11 mouse cellular contexts compared by ENCODE assay signal in genomic region chr16:46120020-46120419, GRCm38 (mm10). TPM values are rescaled to one million over a fixed set of nuclear protein-coding genes. Genes with fewer than 3 reads are reported as not detected.
DNase-seq lines count a peak whose midpoint lies in the region; ATAC-seq and TF ChIP-seq lines count a peak whose summit lies in the region.
"Had no signal": no experiment of that assay in that cellular context is flagged by ENCODE, and none has a peak within 500 bp of the region (broad histone marks: within the 10 kb centered on the region; RNA-seq: fewer than 3 reads in every experiment).

Gene Cd96 (minus strand): TSS chr16:46120251.

- H3K27me3 ChIP-seq in embryonic facial prominence, embryonic 14.5 days (replicated peaks; ENCODE audit: control insufficient read depth, insufficient read depth, low read length): no peaks in the 10 kb centered on the region
- H3K27me3 ChIP-seq in embryonic facial prominence, embryonic 10.5 days (replicated peaks; ENCODE audit: low read depth, poor library complexity, severe bottlenecking): no peaks in the 10 kb centered on the region
- H3K27me3 ChIP-seq in small intestine, adult 2 months (ENCODE audit: control insufficient read depth, insufficient read depth, low read length): no peaks in the 10 kb centered on the region
- H3K27me3 ChIP-seq: kidney, embryonic 15.5 days; lung, embryonic 15.5 days had no signal

- no peak for ATAC-seq in embryonic facial prominence, embryonic 14.5 days (ENCODE audit: low read depth)
- peak; percentile 85 to 95 for ATAC-seq in hematopoietic stem cell, adult 5-6 weeks (replicated peaks in 1 of 2; ENCODE audit: insufficient read depth in 1 of 2, low FRiP score in 2 of 2, low TSS enrichment in 1 of 2, low read depth in 1 of 2, poor library complexity in 2 of 2, severe bottlenecking in 2 of 2)

- H3K4me2 ChIP-seq in embryonic facial prominence, embryonic 14.5 days (ENCODE audit: low read depth, low read length): peak within 1 kb of the TSS; percentile 16; the same call in 1 of the 2 replicates
- H3K4me2 ChIP-seq: kidney, embryonic 15.5 days; lung, embryonic 15.5 days had no signal

- no peak within 1 kb of the TSS for H3K9ac ChIP-seq in embryonic facial prominence, embryonic 14.5 days (ENCODE audit: low read depth, low read length)
- H3K9ac ChIP-seq: kidney, embryonic 15.5 days; lung, embryonic 15.5 days had no signal

- DNase-seq in embryonic facial prominence, embryonic 14.5 days (ENCODE audit: low spot score): peak; percentile 26
- no peak for DNase-seq in embryonic facial prominence, embryonic 10.5 days (ENCODE audit: low spot score)
- DNase-seq in B cell, adult 2 months: peak; percentile 11 to 26
- DNase-seq in urinary bladder, postnatal 14 days (ENCODE audit: low spot score): no peak
- no peak for DNase-seq in layer of hippocampus, postnatal 10 days (ENCODE audit: low spot score in 2 of 2)
- no peak for DNase-seq in adrenal gland, adult 8-10 months
- DNase-seq: heart, postnatal 36 days had no signal

- no peak within 1 kb of the TSS for H3K4me3 ChIP-seq in embryonic facial prominence, embryonic 14.5 days (ENCODE audit: low read depth, low read length)
- H3K4me3 ChIP-seq in embryonic facial prominence, embryonic 10.5 days: no peak within 1 kb of the TSS
- H3K4me3 ChIP-seq in small intestine, adult 2 months (ENCODE audit: low read depth, low read length): peak within 1 kb of the TSS; percentile 21; the same call in 1 of the 2 replicates
- H3K4me3 ChIP-seq: kidney, embryonic 15.5 days; lung, embryonic 15.5 days had no signal

- 67% methylated on average over 10 of the region's 10 CpGs for WGBS in embryonic facial prominence, embryonic 14.5 days
- WGBS in embryonic facial prominence, embryonic 10.5 days: 80% methylated on average over 10 of the region's 10 CpGs
- 64% methylated on average over 10 of the region's 10 CpGs for WGBS in small intestine, adult 2 months

- no peak for TF ChIP-seq CTCF in small intestine, adult 2 months (IDR thresholded peaks at IDR 0.05; ENCODE audit: extremely low read depth, insufficient read length, insufficient replicate concordance, low read depth, low read length)

- no peaks in the 10 kb centered on the region for H3K4me1 ChIP-seq in embryonic facial prominence, embryonic 14.5 days (ENCODE audit: control insufficient read depth, insufficient read depth, low read length)
- H3K4me1 ChIP-seq in embryonic facial prominence, embryonic 10.5 days: no peaks in the 10 kb centered on the region
- peaks cover 4% of the 10 kb centered on the region; the same call in 1 of the 2 replicates for H3K4me1 ChIP-seq in small intestine, adult 2 months (ENCODE audit: control insufficient read depth, insufficient read depth, insufficient read length, low read length)
- H3K4me1 ChIP-seq: kidney, embryonic 15.5 days; lung, embryonic 15.5 days had no signal

- no peaks in the 10 kb centered on the region for H3K9me3 ChIP-seq in embryonic facial prominence, embryonic 14.5 days (ENCODE audit: control insufficient read depth, low read length)
- H3K9me3 ChIP-seq in embryonic facial prominence, embryonic 10.5 days: no peaks in the 10 kb centered on the region
- H3K9me3 ChIP-seq: kidney, embryonic 15.5 days; lung, embryonic 15.5 days had no signal

- H3K27ac ChIP-seq in embryonic facial prominence, embryonic 14.5 days (replicated peaks; ENCODE audit: low read depth, low read length): no peak within 1 kb of the TSS
- no peak within 1 kb of the TSS for H3K27ac ChIP-seq in embryonic facial prominence, embryonic 10.5 days (replicated peaks)
- peak within 1 kb of the TSS; percentile 75 for H3K27ac ChIP-seq in small intestine, adult 2 months (ENCODE audit: insufficient read depth, low read depth, low read length)
- H3K27ac ChIP-seq: kidney, embryonic 15.5 days; lung, embryonic 15.5 days had no signal

- no peak for TF ChIP-seq POLR2A in small intestine, adult 2 months (IDR thresholded peaks at IDR 0.05; ENCODE audit: low read depth, low read length)

- no peaks in the 10 kb centered on the region for H3K36me3 ChIP-seq in embryonic facial prominence, embryonic 14.5 days (ENCODE audit: control insufficient read depth, insufficient read depth, low read length)
- H3K36me3 ChIP-seq in embryonic facial prominence, embryonic 10.5 days (replicated peaks): no peaks in the 10 kb centered on the region
- H3K36me3 ChIP-seq in small intestine, adult 2 months (ENCODE audit: control insufficient read depth, insufficient read depth, low read length): no peaks in the 10 kb centered on the region
- H3K36me3 ChIP-seq: kidney, embryonic 15.5 days; lung, embryonic 15.5 days had no signal

RNA-seq across cellular contexts. Expression of gene Cd96, which starts in this region (rescaled TPM):
- polyA plus RNA-seq in embryonic facial prominence, embryonic 14.5 days (2014; fragmentation: Nextera tagmentation; extraction: Ambion mirVana): 0.18 and 0.35 TPM in 2 replicates
- polyA plus RNA-seq in embryonic facial prominence, embryonic 10.5 days (2016; fragmentation: Nextera tagmentation; extraction: Ambion mirVana): 0.15 TPM in 1 of 2 replicates, not detected in the other
- total RNA-seq in hematopoietic stem cell, adult 5-6 weeks (2017): 28.0 and 35.6 TPM in 2 replicates
- polyA plus RNA-seq in small intestine, adult 2 months (2012; rRNA removed): 0.77 and 0.91 TPM in 2 replicates
- total RNA-seq in layer of hippocampus, postnatal 10 days (2021): not detected
- total RNA-seq in adrenal gland, adult 8-10 months (2022): under 1 TPM in 2 of 4 experiments, not detected in 2; 0.21 to 0.30 TPM
- total RNA-seq: heart, postnatal 36 days had no signal
- polyA plus RNA-seq: kidney, embryonic 15.5 days had no signal

Comparison
In these comparisons a context has a peak if more than half of its experiments do, and no peak if none do; other contexts are left out.
1. RNA of gene Cd96 (total RNA-seq): 28.0 to 35.6 TPM in hematopoietic stem cell, adult 5-6 weeks; 0.21 to 0.30 TPM in adrenal gland, adult 8-10 months and not detected in layer of hippocampus, postnatal 10 days; every median in the first group is over 10 times any median in the second.
2. Peak in DNase-seq and H3K4me2 ChIP-seq in embryonic facial prominence, embryonic 14.5 days; RNA of the gene not detected or under 1 TPM.
3. DNase-seq: peak in B cell, adult 2 months (2 of 2); none in embryonic facial prominence, embryonic 10.5 days (single experiment), urinary bladder, postnatal 14 days (single experiment), layer of hippocampus, postnatal 10 days (0 of 2) and adrenal gland, adult 8-10 months (single experiment).